Mouse (Mus musculus) heart, embryonic 16.5 days (tissue): ENCODE data around the gene Slc12a5. TPM values are rescaled to one million over a fixed set of nuclear protein-coding genes. Genes with fewer than 3 reads are reported as not detected.

ENCODE experiments used
- ATAC-seq: fragments of 200-750 bp; cut with Nextera tagmentation; replicated peaks from 2 replicates; pipeline ENCODE4 v1.8.0; 2017; ENCODE audit warnings: moderate number of reproducible peaks; ENCODE audit not compliant: insufficient read depth, low FRiP score; ENCODE audit errors: extremely low read depth
- H3K27ac ChIP-seq: fragments of 300-500 bp; sonication (generic); 2 replicates; pipeline ENCODE4 v1.5.1; 2014; ENCODE audit warnings: mild to moderate bottlenecking, low read length, control low read depth, moderate library complexity
- H3K27me3 ChIP-seq: fragments of 300-500 bp; sonication (generic); 2 replicates; pipeline ENCODE4 v1.6.1; 2014; ENCODE audit warnings: low read length, mixed read lengths; ENCODE audit not compliant: control insufficient read depth, insufficient read depth
- H3K36me3 ChIP-seq: fragments of 300-500 bp; sonication (generic); 2 replicates; pipeline ENCODE4 v1.6.1; 2014; ENCODE audit not compliant: control insufficient read depth, insufficient read depth
- H3K4me1 ChIP-seq: fragments of 300-500 bp; sonication (generic); 2 replicates; pipeline ENCODE4 v1.6.1; 2014; ENCODE audit warnings: low read length, mixed read lengths; ENCODE audit not compliant: control insufficient read depth, insufficient read depth
- H3K4me2 ChIP-seq: fragments of 300-500 bp; sonication (generic); 2 replicates; pipeline ENCODE4 v1.6.1; 2014; ENCODE audit warnings: low read depth, mild to moderate bottlenecking, control low read depth, low read length
- H3K4me3 ChIP-seq: fragments of 300-500 bp; sonication (generic); 2 replicates; pipeline ENCODE4 v1.5.1; 2014; ENCODE audit warnings: mild to moderate bottlenecking, control low read depth, low read length
- H3K9ac ChIP-seq: fragments of 300-500 bp; sonication (generic); 2 replicates; pipeline ENCODE4 v1.6.1; 2014; ENCODE audit warnings: low read length, control low read depth
- H3K9me3 ChIP-seq: fragments of 300-500 bp; sonication (generic); replicated peaks from 2 replicates; pipeline ENCODE4 v1.6.1; 2016; ENCODE audit warnings: low read length; ENCODE audit not compliant: control insufficient read depth
- WGBS: fragments of 180-500 bp; shearing (Covaris S2); extraction: QIAGEN DNeasy Blood & Tissue Kit; methylation state at CpG from one replicate; pipeline ENCODE4 v1.1.7; 2014; 5-methylcytosine and 5-hydroxymethylcytosine counted together
- polyA plus RNA-seq: library from polyadenylated mRNA; unstranded; fragments of >200 nt; fragmentation: Nextera tagmentation; extraction: Ambion mirVana; gene quantifications from 2 replicates; pipeline ENCODE4 v1.2.1, GENCODE M21; 2015

Gene Slc12a5
- polyA plus RNA-seq, 1 experiment from 2014 or later = 0.68 TPM

- Histone ChIP-seq H3K27ac (no peak overlapping the region), H3K4me1 (no peaks in the 10 kb centered on the region), H3K27me3 (no peaks in the 10 kb centered on the region), H3K4me3 (no peak overlapping the region), H3K4me2 (peak overlapping the region; percentile 32; the same call in 1 of the 2 replicates), H3K9ac (no peak overlapping the region), H3K9me3 (no peaks in the 10 kb centered on the region), H3K36me3 (no peaks in the 10 kb centered on the region)
- ATAC-seq = no peak
- WGBS = 22% methylated on average over 17 of the region's 17 CpGs
Observed at GRCm38 (mm10) chr2:165043090-165043636, 82.6 kb downstream of the Slc12a5 start.

- Histone ChIP-seq H3K4me3 (no peak overlapping the region), H3K4me1 (no peaks in the 10 kb centered on the region), H3K9me3 (no peaks in the 10 kb centered on the region), H3K27me3 (no peaks in the 10 kb centered on the region), H3K36me3 (no peaks in the 10 kb centered on the region), H3K9ac (no peak overlapping the region), H3K4me2 (no peak overlapping the region), H3K27ac (no peak overlapping the region)
- no peak for ATAC-seq
- 53% methylated on average over 2 of the region's 2 CpGs for WGBS
Observed at GRCm38 (mm10) chr2:165043729-165044128, 83.1 kb downstream of the Slc12a5 start.

GRCm38 (mm10) chr2:165049044-165049443, 88.4 kb downstream of the Slc12a5 start:
- 41% methylated on average over 5 of the region's 5 CpGs for WGBS
- Histone ChIP-seq H3K36me3 (no peaks in the 10 kb centered on the region), H3K4me1 (no peaks in the 10 kb centered on the region), H3K9me3 (no peaks in the 10 kb centered on the region), H3K27ac (no peak overlapping the region), H3K4me2 (no peak overlapping the region), H3K4me3 (no peak overlapping the region), H3K27me3 (peaks cover 5% of the 10 kb centered on the region; the same call in 1 of the 2 replicates), H3K9ac (no peak overlapping the region)
- ATAC-seq = no peak

Other genes with a start within 250 kb of the Slc12a5 start
- not detected in 2 replicates for gene Spint5, start 245.5 kb upstream of the Slc12a5 start, polyA plus RNA-seq
- 0.51 and 0.80 TPM in 2 replicates for gene Wfdc3, start 214.9 kb upstream of the Slc12a5 start, polyA plus RNA-seq
- gene Dnttip1, start 214.8 kb upstream of the Slc12a5 start, polyA plus RNA-seq = 56.0 and 58.7 TPM in 2 replicates
- 388 and 390 TPM in 2 replicates for gene Ube2c, start 190.9 kb upstream of the Slc12a5 start, polyA plus RNA-seq
- gene Tnnc2, start 180.8 kb upstream of the Slc12a5 start, polyA plus RNA-seq = 6.7 and 28.8 TPM in 2 replicates
- 40.6 and 45.6 TPM in 2 replicates for gene Snx21, start 175.0 kb upstream of the Slc12a5 start, polyA plus RNA-seq
- 15.7 and 16.7 TPM in 2 replicates for gene Acot8, start 155.9 kb upstream of the Slc12a5 start, polyA plus RNA-seq
- 5.9 and 6.4 TPM in 2 replicates for gene Zswim3, start 155.7 kb upstream of the Slc12a5 start, polyA plus RNA-seq
- 10.6 and 12.1 TPM in 2 replicates for gene Zswim1, start 138.1 kb upstream of the Slc12a5 start, polyA plus RNA-seq
- gene Spata25, start 132.3 kb upstream of the Slc12a5 start, polyA plus RNA-seq = 0.42 TPM in 1 of 2 replicates, not detected in the other
- gene Ctsa, start 127.9 kb upstream of the Slc12a5 start, polyA plus RNA-seq = 173 and 184 TPM in 2 replicates
- gene Neurl2, start 127.3 kb upstream of the Slc12a5 start, polyA plus RNA-seq = 50.6 and 52.8 TPM in 2 replicates
- gene Pltp, start 103.1 kb upstream of the Slc12a5 start, polyA plus RNA-seq = 52.0 and 67.2 TPM in 2 replicates
- gene Pcif1, start 81.5 kb upstream of the Slc12a5 start, polyA plus RNA-seq = 53.4 and 54.5 TPM in 2 replicates
- 9.2 and 9.5 TPM in 2 replicates for gene Zfp335, start 49.0 kb upstream of the Slc12a5 start, polyA plus RNA-seq
- 3.8 and 9.7 TPM in 2 replicates for gene Mmp9, start 20.0 kb upstream of the Slc12a5 start, polyA plus RNA-seq
- gene Ncoa5, start 74.1 kb downstream of the Slc12a5 start, polyA plus RNA-seq = 42.5 and 43.2 TPM in 2 replicates
- gene Cd40, start 94.8 kb downstream of the Slc12a5 start, polyA plus RNA-seq = 7.8 and 9.2 TPM in 2 replicates
- gene 1700025C18Rik, start 129.9 kb downstream of the Slc12a5 start, polyA plus RNA-seq = not detected in 2 replicates